Mouse (Mus musculus): Measurements from ENCODE around the gene Nek10.
"Not testable (repeated sequence)": the region's sequence is repeated elsewhere in the genome, so short reads cannot be mapped to it uniquely, and the experiment has no call there.

The Nek10 gene

DNA sequence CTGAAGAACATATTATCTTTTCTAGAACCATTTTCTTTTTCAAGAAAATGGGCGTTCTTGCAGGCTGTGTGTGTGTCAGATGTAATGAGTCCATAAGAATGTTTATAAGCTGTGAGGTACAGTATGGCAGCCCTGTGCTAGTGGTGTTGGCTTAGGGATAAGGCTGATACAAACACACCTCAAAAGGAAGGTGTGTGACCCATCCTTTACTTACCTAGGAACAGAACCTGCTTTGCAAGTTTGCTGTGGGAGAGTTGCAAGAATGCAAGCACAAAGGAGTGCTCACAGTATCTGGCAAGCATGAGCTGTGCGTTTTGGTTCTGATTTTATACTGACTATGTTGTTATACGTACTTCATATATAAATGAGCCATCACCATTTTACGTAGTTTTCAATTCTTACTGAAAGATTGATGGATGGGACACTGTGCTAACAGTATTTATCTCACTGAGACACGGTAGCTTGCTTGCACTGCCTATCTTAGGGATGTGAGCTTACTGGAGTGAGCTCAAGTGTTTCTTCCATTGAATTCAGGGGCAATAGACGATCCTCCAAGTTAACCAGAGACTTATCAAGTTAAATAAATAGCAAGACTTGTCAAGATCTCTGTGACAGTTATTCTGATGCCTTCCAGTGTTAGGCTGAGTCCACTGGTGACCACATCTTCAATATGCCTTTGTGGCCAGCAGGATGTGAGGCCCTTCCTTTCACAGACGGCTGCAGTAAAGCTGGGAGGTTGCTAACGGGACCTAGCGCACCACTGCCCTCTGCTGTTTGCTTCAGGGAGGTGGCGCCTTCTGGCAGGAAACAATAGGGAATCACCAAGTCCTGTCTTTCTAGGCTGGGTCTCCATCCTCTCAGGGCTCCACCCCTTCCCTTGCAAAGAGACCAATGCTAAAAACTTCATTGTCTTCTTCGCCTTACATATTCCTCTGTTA, 181.8 kb downstream of the Nek10 start:
- DNase-seq (ENCODE audit: low spot score in 2 of 2), result peak; percentile 40 to 71

DNA sequence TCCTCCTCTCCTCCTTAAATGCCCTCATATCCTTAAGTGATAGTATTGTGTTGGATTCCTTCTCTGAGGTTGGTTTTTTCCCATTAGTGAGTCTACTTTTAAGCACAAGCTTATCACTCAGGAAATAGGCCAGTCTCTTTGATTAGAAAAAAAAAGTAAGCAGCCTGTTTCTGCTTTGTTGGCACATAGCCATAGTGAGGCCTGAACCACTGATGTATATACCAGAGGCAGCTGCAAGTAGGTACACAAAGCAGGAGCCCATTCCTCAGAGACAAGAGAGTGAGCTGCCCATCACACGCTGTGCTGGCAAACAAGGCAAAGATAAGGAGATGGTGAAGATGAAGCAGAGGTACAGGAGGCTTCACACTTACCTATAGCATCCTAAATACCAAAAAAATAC, 184.2 kb downstream of the Nek10 start:
- no peak for DNase-seq (ENCODE audit: low spot score in 2 of 2)

- no peak for DNase-seq (ENCODE audit: low spot score in 2 of 2)
Observed at GRCm38 (mm10) chr14:14991642-14992041, 188.4 kb downstream of the Nek10 start.

- DNase-seq (ENCODE audit: low spot score in 2 of 2), result no peak
Observed at GRCm38 (mm10) chr14:15011408-15011807, 208.2 kb downstream of the Nek10 start.

GRCm38 (mm10) chr14:15014799-15015198, 211.6 kb downstream of the Nek10 start:
- no peak for DNase-seq (ENCODE audit: low spot score in 2 of 2)

GRCm38 (mm10) chr14:15030626-15031025, 227.4 kb downstream of the Nek10 start:
- not testable (repeated sequence) for DNase-seq (ENCODE audit: low spot score in 2 of 2)

GRCm38 (mm10) chr14:15034638-15035037, 231.4 kb downstream of the Nek10 start:
- not testable (repeated sequence) for DNase-seq (ENCODE audit: low spot score in 2 of 2)

DNA sequence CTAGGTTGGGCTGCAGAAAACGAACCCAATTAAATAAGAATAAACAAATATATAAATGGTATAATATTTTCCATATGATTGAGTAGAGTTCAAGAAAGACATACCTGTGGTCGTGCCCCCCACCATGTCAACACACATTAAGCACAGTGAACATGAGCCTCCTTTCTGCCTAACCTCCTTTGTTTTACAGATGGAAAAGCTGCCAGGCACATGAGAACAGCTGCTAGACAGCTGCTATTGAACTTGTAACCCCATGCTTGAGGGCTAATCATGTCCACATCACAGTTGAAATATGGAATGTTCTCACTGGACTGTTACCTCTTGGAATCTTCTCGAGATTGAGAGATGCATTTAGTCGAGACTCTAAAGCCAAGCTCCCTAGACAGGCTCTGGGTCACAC, 245.0 kb downstream of the Nek10 start:
- DNase-seq (ENCODE audit: low spot score in 2 of 2), result no peak

GRCm38 (mm10) chr14:15061496-15061895, 258.3 kb downstream of the Nek10 start:
- peak; percentile 21 to 35 for DNase-seq (ENCODE audit: low spot score in 2 of 2)

Measured in right cerebral cortex, adult 2 months (tissue).